Mouse (Mus musculus) kidney, postnatal 10 days (tissue): ENCODE measurements around the gene D3Ertd254e.
A peak's percentile ranks its signal among the peaks of the same experiment; 100 is the strongest.
"Not testable (repeated sequence)": the region's sequence is repeated elsewhere in the genome, so short reads cannot be mapped to it uniquely, and the experiment has no call there.

Experiments used
- DNase-seq: peaks from one replicate; pipeline ENCODE4 v3.0.0; 2021; ENCODE audit warnings: mixed read lengths

The D3Ertd254e gene

GRCm38 (mm10) chr3:36150934-36151686 lies at the start of gene D3Ertd254e:
Gene D3Ertd254e, plus strand, starts transcription at chr3:36151017.
- peak; percentile 94 for DNase-seq

GRCm38 (mm10) chr3:36116076-36116475 lies 34.7 kb upstream of the D3Ertd254e start:
- DNase-seq, result no peak

GRCm38 (mm10) chr3:36119684-36120548 lies 30.9 kb upstream of the D3Ertd254e start:
- no peak for DNase-seq

GRCm38 (mm10) chr3:36126176-36126575 lies 24.6 kb upstream of the D3Ertd254e start:
- not testable (repeated sequence) for DNase-seq

- DNase-seq, result no peak
These were observed 14.7 kb upstream of the D3Ertd254e start for GRCm38 (mm10) chr3:36136152-36136551.

GRCm38 (mm10) chr3:36137560-36137959 lies 13.3 kb upstream of the D3Ertd254e start:
- peak; percentile 21 for DNase-seq

GRCm38 (mm10) chr3:36138171-36138660 lies 12.6 kb upstream of the D3Ertd254e start:
- DNase-seq, result no peak

- no peak for DNase-seq
These were observed 11.8 kb upstream of the D3Ertd254e start for GRCm38 (mm10) chr3:36138996-36139395.

- no peak for DNase-seq
These were observed 282 bp upstream of the D3Ertd254e start for GRCm38 (mm10) chr3:36150537-36150933.

GRCm38 (mm10) chr3:36155268-36155667 lies 4.5 kb downstream of the D3Ertd254e start:
- no peak for DNase-seq

- no peak for DNase-seq
These were observed 19.9 kb downstream of the D3Ertd254e start for GRCm38 (mm10) chr3:36170670-36171210.

- DNase-seq, result no peak
These were observed 20.5 kb downstream of the D3Ertd254e start for GRCm38 (mm10) chr3:36171348-36171747.

- DNase-seq, result no peak
These were observed 22.9 kb downstream of the D3Ertd254e start for GRCm38 (mm10) chr3:36173761-36174160.

GRCm38 (mm10) chr3:36181519-36181918 lies 30.7 kb downstream of the D3Ertd254e start:
- DNase-seq, result peak; percentile 78

- no peak for DNase-seq
These were observed 35.7 kb downstream of the D3Ertd254e start for GRCm38 (mm10) chr3:36186510-36186909.

- DNase-seq, result no peak
These were observed 38.4 kb downstream of the D3Ertd254e start for GRCm38 (mm10) chr3:36189243-36189642.

GRCm38 (mm10) chr3:36201098-36201497 lies 50.3 kb downstream of the D3Ertd254e start:
- no peak for DNase-seq

- no peak for DNase-seq
These were observed 52.1 kb downstream of the D3Ertd254e start for GRCm38 (mm10) chr3:36202932-36203331.

- DNase-seq, result peak; percentile 30
These were observed 56.9 kb downstream of the D3Ertd254e start for GRCm38 (mm10) chr3:36207520-36208264.

GRCm38 (mm10) chr3:36209776-36210555 lies 59.1 kb downstream of the D3Ertd254e start:
- DNase-seq, result peak; percentile 63

- peak; percentile 21 for DNase-seq
These were observed 60.1 kb downstream of the D3Ertd254e start for GRCm38 (mm10) chr3:36210939-36211338.

- DNase-seq, result no peak
These were observed 61.9 kb downstream of the D3Ertd254e start for GRCm38 (mm10) chr3:36212758-36213157.
